Mouse (Mus musculus) heart, embryonic 11.5 days (tissue): Measurements from ENCODE around the gene Bod1. TPM values are rescaled to one million over a fixed set of nuclear protein-coding genes. Genes with fewer than 3 reads are reported as not detected.

Experiments
- ATAC-seq: fragments of 200-750 bp; cut with Nextera tagmentation; replicated peaks from 2 replicates; pipeline ENCODE4 v1.8.0; 2017; ENCODE audit warnings: moderate library complexity; ENCODE audit not compliant: insufficient number of reproducible peaks, low FRiP score, low TSS enrichment
- H3K27ac ChIP-seq: fragments of 300-500 bp; sonication (generic); 2 replicates; pipeline ENCODE4 v1.5.1; 2014; ENCODE audit warnings: mild to moderate bottlenecking, low read depth, low read length
- H3K27me3 ChIP-seq: fragments of 300-500 bp; sonication (generic); 2 replicates; pipeline ENCODE4 v1.6.1; 2014; ENCODE audit warnings: mild to moderate bottlenecking, low read length, mixed read lengths; ENCODE audit not compliant: control insufficient read depth, insufficient read depth
- H3K36me3 ChIP-seq: fragments of 300-500 bp; sonication (generic); 2 replicates; pipeline ENCODE4 v1.6.1; 2014; ENCODE audit warnings: mild to moderate bottlenecking, low read length, moderate library complexity, mixed read lengths; ENCODE audit not compliant: control insufficient read depth, insufficient read depth
- H3K4me1 ChIP-seq: fragments of 300-500 bp; sonication (generic); 2 replicates; pipeline ENCODE4 v1.6.1; 2014; ENCODE audit warnings: low read length; ENCODE audit not compliant: control insufficient read depth, insufficient read depth
- H3K4me2 ChIP-seq: fragments of 300-500 bp; sonication (generic); 2 replicates; pipeline ENCODE4 v1.6.1; 2014; ENCODE audit warnings: mild to moderate bottlenecking, moderate library complexity
- H3K4me3 ChIP-seq: fragments of 300-500 bp; sonication (generic); 2 replicates; pipeline ENCODE4 v1.5.1; 2014; ENCODE audit warnings: low read depth, low read length
- H3K9ac ChIP-seq: fragments of 300-500 bp; sonication (generic); 2 replicates; pipeline ENCODE4 v1.6.1; 2014; ENCODE audit warnings: mild to moderate bottlenecking, low read depth, low read length, moderate library complexity
- H3K9me3 ChIP-seq: fragments of 300-500 bp; sonication (generic); replicated peaks from 2 replicates; pipeline ENCODE4 v1.6.1; 2016; ENCODE audit warnings: low read length; ENCODE audit not compliant: control insufficient read depth
- WGBS: fragments of 180-500 bp; shearing (Covaris S2); extraction: QIAGEN DNeasy Blood & Tissue Kit; methylation state at CpG from one replicate; pipeline ENCODE4 v1.1.7; 2014; ENCODE audit not compliant: insufficient replicate concordance; 5-methylcytosine and 5-hydroxymethylcytosine counted together
- polyA plus RNA-seq: library from polyadenylated mRNA; unstranded; fragments of >200 nt; fragmentation: Nextera tagmentation; extraction: Ambion mirVana; gene quantifications from 2 replicates; pipeline ENCODE4 v1.2.1, GENCODE M21; 2014

Bod1 gene
- polyA plus RNA-seq, 1 experiment from 2014 or later, result 62.0 TPM

DNA sequence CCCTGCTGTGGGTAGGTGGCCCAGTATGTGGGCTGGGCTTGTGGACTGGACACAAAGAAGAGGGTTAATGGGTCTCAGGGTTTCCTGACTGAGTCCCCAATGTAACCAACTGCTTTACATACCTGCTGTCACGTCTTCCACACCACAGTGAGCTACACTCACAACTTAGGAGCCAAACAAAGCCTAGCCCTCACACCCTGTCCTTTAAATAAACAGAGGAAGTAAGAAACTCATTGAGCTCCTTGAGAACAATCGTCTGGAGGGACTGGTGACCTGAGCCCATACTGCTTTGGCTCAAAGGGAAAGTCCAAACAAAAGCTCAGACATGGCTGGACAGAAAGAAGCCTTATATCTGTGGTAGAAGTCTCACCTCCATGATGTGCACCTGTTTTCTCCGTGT is 27.8 kb upstream of the Bod1 start:
- H3K4me1 ChIP-seq, result no peaks in the 10 kb centered on the region
- H3K9ac ChIP-seq, result no peak overlapping the region
- 46% methylated on average over 3 of the region's 3 CpGs for WGBS
- H3K36me3 ChIP-seq, result no peaks in the 10 kb centered on the region
- no peak overlapping the region for H3K4me3 ChIP-seq
- no peak overlapping the region for H3K27ac ChIP-seq
- H3K9me3 ChIP-seq, result no peaks in the 10 kb centered on the region
- no peak for ATAC-seq
- no peaks in the 10 kb centered on the region for H3K27me3 ChIP-seq
- H3K4me2 ChIP-seq, result no peak overlapping the region

GRCm38 (mm10) chr11:31694801-31695200 is 23.1 kb upstream of the Bod1 start:
- no peak overlapping the region for H3K9ac ChIP-seq
- H3K4me2 ChIP-seq, result no peak overlapping the region
- ATAC-seq, result no peak
- no peak overlapping the region for H3K4me3 ChIP-seq
- no peaks in the 10 kb centered on the region; the same call in 1 of the 2 replicates for H3K4me1 ChIP-seq
- WGBS, result 86% methylated on average over 4 of the region's 4 CpGs
- H3K36me3 ChIP-seq, result no peaks in the 10 kb centered on the region
- H3K9me3 ChIP-seq, result no peaks in the 10 kb centered on the region
- H3K27me3 ChIP-seq, result no peaks in the 10 kb centered on the region
- no peak overlapping the region for H3K27ac ChIP-seq

DNA sequence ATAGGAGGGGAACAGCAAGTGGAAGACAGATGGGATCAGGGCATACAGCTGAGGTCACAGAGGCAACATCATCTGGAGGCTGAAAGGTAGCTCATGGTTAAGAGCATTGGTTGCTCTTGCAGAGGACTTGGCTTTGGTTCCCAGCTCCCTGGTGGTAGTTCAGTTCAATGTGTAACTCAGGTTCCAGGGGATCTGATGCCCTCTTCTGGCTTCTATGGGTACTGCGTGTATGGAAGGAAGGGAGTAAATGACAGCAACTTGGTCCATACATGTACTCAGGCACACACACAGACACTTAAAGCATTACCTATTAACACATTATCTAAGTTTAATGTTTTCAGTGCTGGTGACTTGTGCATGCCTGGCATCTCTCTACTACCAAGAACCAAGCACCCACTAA is 22.4 kb upstream of the Bod1 start:
- ATAC-seq, result no peak
- H3K27ac ChIP-seq, result no peak overlapping the region
- WGBS, result 89% methylated on average over 1 of the region's 1 CpGs

GRCm38 (mm10) chr11:31693322-31693721 is 21.6 kb upstream of the Bod1 start:
- WGBS, result 85% methylated on average over 2 of the region's 2 CpGs
- ATAC-seq, result no peak
- no peaks in the 10 kb centered on the region for H3K9me3 ChIP-seq
- H3K9ac ChIP-seq, result no peak overlapping the region
- H3K27me3 ChIP-seq, result no peaks in the 10 kb centered on the region
- H3K4me3 ChIP-seq, result no peak overlapping the region
- no peak overlapping the region for H3K27ac ChIP-seq
- peaks cover 5% of the 10 kb centered on the region for H3K4me1 ChIP-seq
- no peaks in the 10 kb centered on the region for H3K36me3 ChIP-seq
- no peak overlapping the region for H3K4me2 ChIP-seq

More for the DNA sequence above, 22.4 kb upstream of the Bod1 start:
- Histone ChIP-seq H3K4me3 (no peak overlapping the region), H3K4me1 (peaks cover 4% of the 10 kb centered on the region), H3K36me3 (no peaks in the 10 kb centered on the region), H3K27me3 (no peaks in the 10 kb centered on the region), H3K4me2 (no peak overlapping the region), H3K9ac (no peak overlapping the region), H3K9me3 (no peaks in the 10 kb centered on the region)

GRCm38 (mm10) chr11:31688956-31689355 is 17.3 kb upstream of the Bod1 start:
- no peak; the same call in 1 of the 2 replicates for ATAC-seq
- Histone ChIP-seq H3K27me3 (no peaks in the 10 kb centered on the region), H3K36me3 (no peaks in the 10 kb centered on the region), H3K4me3 (no peak overlapping the region), H3K9me3 (no peaks in the 10 kb centered on the region), H3K4me2 (no peak overlapping the region), H3K27ac (no peak overlapping the region), H3K9ac (no peak overlapping the region), H3K4me1 (peaks cover 5% of the 10 kb centered on the region)
- 38% methylated on average over 4 of the region's 4 CpGs for WGBS

- no peaks in the 10 kb centered on the region for H3K9me3 ChIP-seq
- H3K4me1 ChIP-seq, result peaks cover 5% of the 10 kb centered on the region; the same call in 1 of the 2 replicates
- no peak overlapping the region for H3K9ac ChIP-seq
- no peaks in the 10 kb centered on the region for H3K36me3 ChIP-seq
- no peak overlapping the region for H3K4me3 ChIP-seq
- 77% methylated on average over 9 of the region's 9 CpGs for WGBS
- H3K27ac ChIP-seq, result no peak overlapping the region
- no peaks in the 10 kb centered on the region for H3K27me3 ChIP-seq
- ATAC-seq, result no peak
- no peak overlapping the region for H3K4me2 ChIP-seq
Measured at GRCm38 (mm10) chr11:31684913-31685567, 13.4 kb upstream of the Bod1 start.

DNA sequence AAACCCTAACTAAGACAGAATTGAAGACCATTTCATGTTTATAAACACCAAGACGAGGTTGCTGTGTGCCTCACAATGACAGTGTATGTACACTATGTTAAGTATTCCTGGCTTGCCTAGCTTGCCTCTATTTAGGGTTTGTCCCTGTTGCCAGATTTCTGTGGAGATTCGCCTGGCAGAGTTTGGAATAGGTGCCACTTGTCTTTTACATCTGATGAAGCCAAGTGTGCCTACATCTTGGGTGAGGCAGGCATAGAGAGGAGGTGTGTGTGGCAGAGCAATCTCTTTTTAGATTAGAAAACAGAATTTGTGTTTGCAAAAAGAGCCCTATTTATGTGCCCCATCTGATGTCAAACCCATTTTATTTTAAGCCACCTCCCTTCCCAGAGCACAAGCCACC is 12.4 kb upstream of the Bod1 start:
- H3K27ac ChIP-seq, result no peak overlapping the region
- H3K9me3 ChIP-seq, result no peaks in the 10 kb centered on the region
- ATAC-seq, result no peak

DNA sequence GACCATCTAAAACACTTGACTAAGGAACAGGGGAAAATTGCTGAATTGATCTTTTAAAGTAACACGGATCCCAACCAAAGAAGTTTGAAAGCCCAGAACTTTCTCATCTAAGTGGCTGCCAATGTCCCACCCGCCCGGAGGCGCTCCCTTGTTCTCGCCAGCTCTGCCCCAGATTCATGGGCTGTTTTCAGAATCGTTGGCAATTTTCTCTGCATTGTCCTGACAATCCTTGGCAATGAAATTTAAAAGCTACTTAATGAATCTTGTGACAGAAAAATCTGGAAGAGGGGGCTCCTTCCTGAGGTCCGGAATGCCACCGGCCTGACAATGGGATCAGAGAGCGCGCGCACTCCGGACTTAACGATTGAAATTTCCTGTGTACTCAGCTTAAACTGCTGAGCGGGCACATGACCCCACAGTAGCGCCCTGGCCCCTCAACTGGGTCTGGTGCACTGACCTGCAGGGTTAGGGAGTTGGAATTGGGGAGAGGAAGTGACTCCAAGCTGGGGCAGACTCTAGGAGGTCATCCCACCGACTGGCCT is 8.2 kb upstream of the Bod1 start:
- no peak for ATAC-seq
- Histone ChIP-seq H3K4me1 (no peaks in the 10 kb centered on the region), H3K9ac (no peak overlapping the region), H3K4me3 (no peak overlapping the region), H3K4me2 (no peak overlapping the region), H3K9me3 (no peaks in the 10 kb centered on the region), H3K27me3 (no peaks in the 10 kb centered on the region), H3K27ac (no peak overlapping the region), H3K36me3 (no peaks in the 10 kb centered on the region)
- WGBS, result 72% methylated on average over 16 of the region's 16 CpGs

More for the DNA sequence above, 12.4 kb upstream of the Bod1 start:
- Histone ChIP-seq H3K4me2 (no peak overlapping the region), H3K27me3 (no peaks in the 10 kb centered on the region), H3K36me3 (no peaks in the 10 kb centered on the region), H3K4me1 (peaks cover 1% of the 10 kb centered on the region; the same call in 1 of the 2 replicates), H3K9ac (no peak overlapping the region), H3K4me3 (no peak overlapping the region)
- WGBS, result 73% methylated on average over 2 of the region's 2 CpGs

DNA sequence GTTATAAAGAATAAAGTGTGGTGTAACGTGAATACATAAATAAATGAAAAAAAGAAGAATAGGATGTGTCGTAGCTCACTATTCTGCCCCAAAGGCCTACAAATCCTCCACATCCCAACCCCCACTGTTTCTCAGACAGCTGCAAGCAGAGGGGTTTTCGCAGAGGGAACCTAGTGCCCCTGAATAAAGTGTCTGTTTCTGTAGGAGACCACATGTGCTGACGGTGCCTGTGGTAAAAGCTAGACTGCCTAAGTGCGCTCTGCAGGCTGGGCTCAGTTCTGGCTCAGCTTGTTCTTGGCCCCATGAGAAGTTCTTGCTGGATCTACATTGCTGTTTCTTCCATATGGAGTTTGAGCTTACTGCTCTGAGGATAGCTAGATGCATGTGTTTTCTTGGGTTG is 5.6 kb upstream of the Bod1 start:
- Histone ChIP-seq H3K36me3 (no peaks in the 10 kb centered on the region), H3K4me1 (no peaks in the 10 kb centered on the region), H3K27me3 (no peaks in the 10 kb centered on the region), H3K9ac (no peak overlapping the region), H3K4me2 (no peak overlapping the region), H3K27ac (no peak overlapping the region), H3K4me3 (no peak overlapping the region), H3K9me3 (no peaks in the 10 kb centered on the region)
- ATAC-seq, result no peak
- WGBS, result 87% methylated on average over 5 of the region's 5 CpGs
